Mouse (Mus musculus) neural tube, embryonic 13.5 days (tissue): ENCODE results near the gene Hist1h2ad. TPM values are rescaled to one million over a fixed set of nuclear protein-coding genes. Genes with fewer than 3 reads are reported as not detected.
"Not testable (repeated sequence)": the region's sequence is repeated elsewhere in the genome, so short reads cannot be mapped to it uniquely, and the experiment has no call there.

ENCODE experiments used
- ATAC-seq: fragments of 200-750 bp; cut with Nextera tagmentation; 2 replicates; pipeline ENCODE4 v1.8.0; 2017; ENCODE audit warnings: low read depth, mild to moderate bottlenecking, moderate TSS enrichment, moderate library complexity
- H3K27ac ChIP-seq: fragments of 300-500 bp; sonication (generic); replicated peaks from 2 replicates; pipeline ENCODE4 v1.5.1; 2015; ENCODE audit warnings: moderate library complexity, mild to moderate bottlenecking, inconsistent platforms
- H3K27me3 ChIP-seq: fragments of 300-500 bp; sonication (generic); 2 replicates; pipeline ENCODE4 v1.6.1; 2015; ENCODE audit warnings: mild to moderate bottlenecking, inconsistent platforms
- H3K36me3 ChIP-seq: fragments of 300-500 bp; sonication (generic); 2 replicates; pipeline ENCODE4 v1.6.1; 2015; ENCODE audit warnings: mild to moderate bottlenecking, inconsistent platforms
- H3K4me1 ChIP-seq: fragments of 300-500 bp; sonication (generic); replicated peaks from 2 replicates; pipeline ENCODE4 v1.6.1; 2015; ENCODE audit warnings: inconsistent platforms
- H3K4me2 ChIP-seq: fragments of 300-500 bp; sonication (generic); 2 replicates; pipeline ENCODE4 v1.6.1; 2015; ENCODE audit warnings: inconsistent platforms, mild to moderate bottlenecking, moderate library complexity
- H3K4me3 ChIP-seq: fragments of 300-500 bp; sonication (generic); 2 replicates; pipeline ENCODE4 v1.5.1; 2015; ENCODE audit warnings: mild to moderate bottlenecking, inconsistent platforms
- H3K9ac ChIP-seq: fragments of 300-500 bp; sonication (generic); 2 replicates; pipeline ENCODE4 v1.6.1; 2015; ENCODE audit warnings: moderate library complexity, mild to moderate bottlenecking, inconsistent platforms
- H3K9me3 ChIP-seq: fragments of 300-500 bp; sonication (generic); 2 replicates; pipeline ENCODE4 v1.6.1; 2016; ENCODE audit warnings: inconsistent platforms
- WGBS: fragments of 180-500 bp; shearing (Covaris S2); methylation state at CpG from one replicate; pipeline ENCODE4 v1.1.7; 2015; 5-methylcytosine and 5-hydroxymethylcytosine counted together
- polyA plus RNA-seq: library from polyadenylated mRNA; unstranded; fragments of >200 nt; fragmentation: Nextera tagmentation; extraction: Ambion mirVana; gene quantifications from 2 replicates; pipeline ENCODE4 v1.2.1, GENCODE M21; 2015

Gene Hist1h2ad
- polyA plus RNA-seq, 1 experiment from 2014 or later = 1.3 TPM

DNA sequence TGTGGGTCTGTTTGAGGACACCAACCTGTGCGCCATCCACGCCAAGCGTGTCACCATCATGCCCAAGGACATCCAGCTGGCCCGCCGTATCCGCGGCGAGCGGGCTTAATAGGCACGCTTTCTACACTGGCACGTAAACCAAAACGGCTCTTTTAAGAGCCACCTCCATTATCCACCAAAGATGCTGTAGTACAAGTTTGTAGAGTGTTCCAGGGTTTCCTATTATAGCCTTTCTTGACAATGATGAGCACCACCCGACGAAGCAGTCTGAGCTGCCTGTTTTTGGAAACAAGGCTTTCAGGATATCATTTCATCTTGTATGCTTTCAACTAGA, 29.4 kb upstream of the Hist1h2ad start:
- peak overlapping the region; percentile 92 for H3K27ac ChIP-seq
- peak overlapping the region; percentile 78 for H3K9ac ChIP-seq
- peak; percentile 45 for ATAC-seq

DNA sequence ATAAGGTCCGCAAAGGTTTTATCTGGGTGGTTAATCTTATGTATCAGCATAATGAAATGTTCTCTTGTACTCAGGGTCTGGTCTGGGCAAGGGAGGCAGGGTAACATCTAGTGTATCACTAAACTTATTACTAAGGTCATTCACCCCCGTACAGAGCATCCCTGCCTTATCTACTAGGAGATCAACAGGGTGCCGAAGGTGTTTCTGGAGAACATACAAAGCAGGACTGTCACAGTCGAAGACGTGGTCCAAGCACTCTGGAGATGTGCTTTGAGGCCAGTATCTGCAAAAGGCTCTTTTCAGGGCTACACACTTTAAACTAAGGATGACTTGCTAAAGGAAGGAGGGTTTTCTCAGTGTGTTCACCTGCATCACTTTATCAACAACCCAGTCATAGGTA, 27.5 kb upstream of the Hist1h2ad start:
- WGBS = 84% methylated on average over 5 of the region's 5 CpGs

More for the DNA sequence above, 29.4 kb upstream of the Hist1h2ad start:
- WGBS = under 1% methylated on average over 14 of the region's 14 CpGs
- Histone ChIP-seq H3K4me2 (peak overlapping the region; percentile 67), H3K4me3 (peak overlapping the region; percentile 48)
- H3K9me3 ChIP-seq, H3K4me1 ChIP-seq, H3K27me3 ChIP-seq, H3K36me3 ChIP-seq: not testable (repeated sequence)

DNA sequence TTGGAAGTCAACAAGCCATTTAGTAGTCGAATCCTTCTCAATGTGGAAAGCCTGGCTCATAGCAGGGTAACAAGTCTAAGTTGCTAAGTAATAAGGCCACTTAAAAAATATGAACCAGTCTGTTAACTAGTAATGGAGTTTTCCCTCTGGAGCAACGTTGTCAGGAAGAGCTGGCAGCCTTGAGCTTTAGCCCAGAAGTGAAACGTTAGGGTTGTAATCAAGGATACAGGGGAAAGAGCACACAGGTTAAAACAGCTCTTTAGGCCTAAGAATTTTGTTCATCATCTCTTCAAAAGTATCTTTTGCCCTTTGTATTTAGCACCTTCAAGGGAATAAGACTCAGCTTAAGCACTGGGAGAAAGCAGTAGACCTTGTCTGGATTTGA, 23.4 kb upstream of the Hist1h2ad start:
- 3% methylated on average over 3 of the region's 3 CpGs for WGBS
- Histone ChIP-seq H3K27ac (peak overlapping the region; percentile 90), H3K27me3 (no peaks in the 10 kb centered on the region), H3K4me3 (peak overlapping the region; percentile 46), H3K9me3 (no peaks in the 10 kb centered on the region), H3K36me3 (no peaks in the 10 kb centered on the region), H3K4me2 (peak overlapping the region; percentile 65), H3K9ac (peak overlapping the region; percentile 69), H3K4me1 (peaks cover 27% of the 10 kb centered on the region)
- no peak for ATAC-seq

More for the DNA sequence above, 27.5 kb upstream of the Hist1h2ad start:
- Histone ChIP-seq H3K27ac (no peak overlapping the region), H3K27me3 (no peaks in the 10 kb centered on the region), H3K9ac (no peak overlapping the region), H3K4me1 (peaks cover 12% of the 10 kb centered on the region), H3K4me3 (no peak overlapping the region), H3K36me3 (no peaks in the 10 kb centered on the region), H3K4me2 (no peak overlapping the region), H3K9me3 (no peaks in the 10 kb centered on the region)
- no peak for ATAC-seq

GRCm38 (mm10) chr13:23551146-23551834, 22.9 kb upstream of the Hist1h2ad start, which contains the start of gene Hist1h4f:
TSS of gene Hist1h4f (minus strand) at chr13:23551648.
- Histone ChIP-seq H3K4me1 (peaks cover 28% of the 10 kb centered on the region), H3K4me3 (peak within 1 kb of the TSS; percentile 46), H3K9ac (peak within 1 kb of the TSS; percentile 69), H3K27ac (peak within 1 kb of the TSS; percentile 90), H3K4me2 (peak within 1 kb of the TSS; percentile 65)
- not testable (repeated sequence) for H3K27me3 ChIP-seq, H3K36me3 ChIP-seq, H3K9me3 ChIP-seq
- ATAC-seq = peak; percentile 88
- WGBS = under 1% methylated on average over 47 of the region's 47 CpGs

DNA sequence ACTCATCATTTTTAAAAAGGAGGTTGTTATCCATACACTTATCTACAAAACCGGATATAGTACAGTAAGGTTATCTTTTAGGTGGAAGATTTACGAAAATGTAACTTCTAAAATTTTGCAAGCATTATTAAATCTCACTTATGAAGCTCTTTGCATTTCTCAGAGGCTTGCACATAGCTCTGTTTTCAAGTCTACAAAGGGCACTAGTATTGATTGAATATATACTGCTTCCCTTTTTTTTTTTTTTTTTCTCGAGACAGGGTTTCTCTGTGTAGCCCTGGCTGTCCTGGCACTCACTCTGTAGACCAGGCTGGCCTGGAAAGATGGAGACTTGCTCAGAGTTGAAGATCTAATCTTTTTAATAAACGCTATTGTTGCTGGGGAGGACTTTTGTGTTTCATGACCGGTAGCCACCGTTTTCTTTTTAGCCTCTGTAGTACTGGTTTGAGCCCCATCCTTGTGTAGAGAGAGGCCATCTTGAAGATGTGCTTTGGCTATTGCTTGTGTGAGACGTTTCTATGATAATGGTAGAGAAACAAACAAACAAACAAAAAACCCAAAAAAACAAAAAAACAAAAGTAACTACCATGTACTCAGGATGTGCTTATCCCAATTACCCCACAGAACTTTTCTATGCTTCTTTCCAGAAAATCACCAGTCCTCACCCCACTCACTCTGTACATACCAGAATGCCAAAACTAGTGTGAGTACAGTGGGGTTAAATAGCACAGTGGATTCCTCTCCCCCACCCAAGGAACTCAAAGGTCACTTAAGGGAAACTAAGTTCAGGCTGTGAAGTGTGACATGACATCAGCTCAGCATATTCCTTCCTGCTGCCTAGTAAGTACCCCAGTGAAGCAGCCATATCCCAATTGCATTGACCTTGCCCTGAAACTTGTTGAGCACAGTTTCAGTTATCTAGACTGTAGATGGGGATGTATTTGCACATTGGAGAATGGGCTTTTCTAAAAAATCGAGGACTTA, 22.0 kb upstream of the Hist1h2ad start:
- Histone ChIP-seq H3K27ac (peak overlapping the region; percentile 90), H3K9me3 (no peaks in the 10 kb centered on the region), H3K4me3 (peak overlapping the region; percentile 46), H3K36me3 (no peaks in the 10 kb centered on the region), H3K9ac (0 out of 2 replicates have a peak overlapping the region, but pooled peaks have one; percentile 69), H3K4me2 (peak overlapping the region; percentile 65), H3K27me3 (no peaks in the 10 kb centered on the region), H3K4me1 (peaks cover 36% of the 10 kb centered on the region)
- WGBS = 50% methylated on average over 8 of the region's 8 CpGs
- ATAC-seq = no peak

GRCm38 (mm10) chr13:23552962-23553361, 21.2 kb upstream of the Hist1h2ad start, which contains the start of gene Hist1h1d:
TSS of gene Hist1h1d (plus strand) at chr13:23553262.
- no peak for ATAC-seq
- H3K27me3 ChIP-seq = no peaks in the 10 kb centered on the region
- H3K4me1 ChIP-seq = peaks cover 36% of the 10 kb centered on the region
- no peak within 1 kb of the TSS for H3K4me3 ChIP-seq
- no peaks in the 10 kb centered on the region for H3K9me3 ChIP-seq
- H3K36me3 ChIP-seq = no peaks in the 10 kb centered on the region
- H3K27ac ChIP-seq = peak within 1 kb of the TSS; percentile 93
- peak within 1 kb of the TSS; percentile 82; the same call in 1 of the 2 replicates for H3K9ac ChIP-seq
- peak within 1 kb of the TSS; percentile 100 for H3K4me2 ChIP-seq

DNA sequence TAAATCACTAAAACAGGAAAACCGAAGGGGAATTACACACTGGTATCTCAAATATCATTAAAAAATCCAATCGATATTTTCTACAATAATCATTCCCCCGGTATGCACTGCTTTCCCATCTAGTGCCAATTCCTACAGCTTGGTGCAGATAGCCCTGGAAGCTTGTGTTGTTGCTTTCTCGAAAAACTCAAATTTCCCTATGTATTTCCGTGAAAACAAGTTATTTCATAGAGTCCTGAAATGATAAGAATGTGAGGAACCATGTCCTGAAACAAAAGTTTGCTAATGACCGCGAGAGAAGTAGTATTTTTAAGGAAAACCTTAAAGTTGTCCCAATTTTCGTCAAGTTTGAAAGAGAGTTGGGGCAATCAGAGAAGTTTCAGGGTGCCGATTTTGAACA, 19.8 kb upstream of the Hist1h2ad start:
- H3K9me3 ChIP-seq = no peaks in the 10 kb centered on the region
- H3K27ac ChIP-seq = peak overlapping the region; percentile 93
- H3K27me3 ChIP-seq = no peaks in the 10 kb centered on the region
- no peaks in the 10 kb centered on the region for H3K36me3 ChIP-seq
- peak overlapping the region; percentile 53 for H3K4me3 ChIP-seq
- peak overlapping the region; percentile 100 for H3K4me2 ChIP-seq
- H3K9ac ChIP-seq = peak overlapping the region; percentile 82
- 25% methylated on average over 9 of the region's 9 CpGs for WGBS
- H3K4me1 ChIP-seq = peaks cover 36% of the 10 kb centered on the region
- no peak for ATAC-seq

- Histone ChIP-seq H3K4me3 (peak overlapping the region; percentile 53), H3K9me3 (no peaks in the 10 kb centered on the region), H3K27ac (peak overlapping the region; percentile 93), H3K4me2 (peak overlapping the region; percentile 100), H3K27me3 (no peaks in the 10 kb centered on the region), H3K9ac (peak overlapping the region; percentile 82), H3K36me3 (no peaks in the 10 kb centered on the region), H3K4me1 (peaks cover 36% of the 10 kb centered on the region)
- under 1% methylated on average over 54 of the region's 54 CpGs for WGBS
- ATAC-seq = peak; percentile 83
These were observed 19.0 kb upstream of the Hist1h2ad start for GRCm38 (mm10) chr13:23554925-23555838.

GRCm38 (mm10) chr13:23555839-23556416, 18.3 kb upstream of the Hist1h2ad start:
- peaks cover 34% of the 10 kb centered on the region for H3K4me1 ChIP-seq
- under 1% methylated on average over 18 of the region's 18 CpGs for WGBS
- peak; percentile 82 for ATAC-seq
- H3K9me3 ChIP-seq = no peaks in the 10 kb centered on the region
- H3K27me3 ChIP-seq = no peaks in the 10 kb centered on the region
- peak overlapping the region; percentile 93 for H3K27ac ChIP-seq
- H3K4me2 ChIP-seq = peak overlapping the region; percentile 100
- peak overlapping the region; percentile 82 for H3K9ac ChIP-seq
- H3K4me3 ChIP-seq = peak overlapping the region; percentile 53
- no peaks in the 10 kb centered on the region for H3K36me3 ChIP-seq

GRCm38 (mm10) chr13:23556906-23557305, 17.3 kb upstream of the Hist1h2ad start:
- no peaks in the 10 kb centered on the region for H3K9me3 ChIP-seq
- H3K4me1 ChIP-seq = peaks cover 32% of the 10 kb centered on the region
- no peak for ATAC-seq
- no peak overlapping the region for H3K4me3 ChIP-seq
- no peak overlapping the region; the same call in 1 of the 2 replicates for H3K4me2 ChIP-seq
- no peak overlapping the region for H3K27ac ChIP-seq
- no peaks in the 10 kb centered on the region for H3K36me3 ChIP-seq
- 81% methylated on average over 3 of the region's 3 CpGs for WGBS
- H3K9ac ChIP-seq = 0 out of 2 replicates have a peak overlapping the region, but pooled peaks have one; percentile 13
- H3K27me3 ChIP-seq = no peaks in the 10 kb centered on the region

DNA sequence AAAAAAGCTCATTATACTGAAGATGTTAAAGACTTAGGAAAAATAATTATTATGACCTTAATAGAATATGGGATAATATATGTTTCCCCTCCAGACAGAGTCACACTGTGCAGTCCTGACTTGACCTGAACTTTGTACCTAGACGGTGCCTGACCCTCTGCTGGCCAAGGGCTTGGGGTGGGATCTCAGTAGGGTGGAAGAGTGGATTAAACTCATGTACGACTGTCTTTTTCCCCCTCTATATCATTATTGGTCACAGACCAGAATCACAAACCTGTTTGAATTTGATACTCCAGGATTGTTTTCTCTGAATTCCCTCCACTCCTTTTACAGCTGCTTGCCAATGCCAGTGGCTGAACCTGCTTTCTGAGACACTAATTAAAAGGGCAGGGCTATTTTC, 13.5 kb upstream of the Hist1h2ad start:
- not testable (repeated sequence) for H3K27me3 ChIP-seq, ATAC-seq, H3K27ac ChIP-seq, H3K9me3 ChIP-seq, H3K4me3 ChIP-seq, H3K36me3 ChIP-seq, H3K9ac ChIP-seq
- Histone ChIP-seq H3K4me1 (peaks cover 13% of the 10 kb centered on the region), H3K4me2 (peak overlapping the region; percentile 26; the same call in 1 of the 2 replicates)
- WGBS = 22% methylated on average over 2 of the region's 2 CpGs
